Mouse (Mus musculus) adrenal gland, adult 8-10 months (tissue): ENCODE data around the gene Pygo1. TPM values are rescaled to one million over a fixed set of nuclear protein-coding genes. Genes with fewer than 3 reads are reported as not detected.

Source experiments
- DNase-seq: peaks from one replicate; pipeline ENCODE4 v3.0.0; 2022
- total RNA-seq, 4 experiments: library from RNA; stranded (reverse); gene quantifications; 2 replicates each; pipeline ENCODE4 v1.2.4; 2022

Pygo1 gene
- total RNA-seq, 4 experiments from 2014 or later, result 4.8 to 8.4 (median 6.1) TPM

GRCm38 (mm10) chr9:72936301-72936700, 10.9 kb downstream of the Pygo1 start:
- no peak for DNase-seq

GRCm38 (mm10) chr9:72943424-72943823, 18.0 kb downstream of the Pygo1 start:
- no peak for DNase-seq

GRCm38 (mm10) chr9:72944286-72944685, 18.8 kb downstream of the Pygo1 start:
- DNase-seq, result no peak

GRCm38 (mm10) chr9:72947010-72947409, 21.6 kb downstream of the Pygo1 start:
- no peak for DNase-seq

GRCm38 (mm10) chr9:72949572-72949971, 24.1 kb downstream of the Pygo1 start:
- no peak for DNase-seq

- DNase-seq, result no peak
Measured at GRCm38 (mm10) chr9:72954746-72955145, 29.3 kb downstream of the Pygo1 start.

GRCm38 (mm10) chr9:72955546-72955945, 30.1 kb downstream of the Pygo1 start:
- no peak for DNase-seq

- peak; percentile 76 for DNase-seq
Measured at GRCm38 (mm10) chr9:72958521-72959450, 33.3 kb downstream of the Pygo1 start, which contains the start of the genes Dyx1c1 and Gm44503. Gene Dyx1c1 (plus strand): TSS chr9:72958785. Gene Gm44503 (plus strand): TSS chr9:72958852.

- DNase-seq, result no peak
Measured at GRCm38 (mm10) chr9:72961346-72961745, 35.9 kb downstream of the Pygo1 start.

GRCm38 (mm10) chr9:72961959-72962358, 36.5 kb downstream of the Pygo1 start:
- no peak for DNase-seq

GRCm38 (mm10) chr9:72968349-72969061, 43.1 kb downstream of the Pygo1 start:
- peak; percentile 51 for DNase-seq

- no peak for DNase-seq
Measured at GRCm38 (mm10) chr9:72969874-72970273, 44.4 kb downstream of the Pygo1 start.

GRCm38 (mm10) chr9:72972435-72972834, 47.0 kb downstream of the Pygo1 start:
- no peak for DNase-seq

- DNase-seq, result no peak
Measured at GRCm38 (mm10) chr9:72972984-72973383, 47.5 kb downstream of the Pygo1 start.

- DNase-seq, result no peak
Measured at GRCm38 (mm10) chr9:72974734-72975133, 49.3 kb downstream of the Pygo1 start.

- DNase-seq, result no peak
Measured at GRCm38 (mm10) chr9:72975242-72975641, 49.8 kb downstream of the Pygo1 start.

- DNase-seq, result no peak
Measured at GRCm38 (mm10) chr9:72983066-72983465, 57.6 kb downstream of the Pygo1 start.

- peak; percentile 97 for DNase-seq
Measured at GRCm38 (mm10) chr9:72985250-72986220, 60.1 kb downstream of the Pygo1 start, which contains the start of the genes Ccpg1os and Ccpg1. Gene Ccpg1os (minus strand): TSS chr9:72985382. Gene Ccpg1 (plus strand): TSS chr9:72985429.

- DNase-seq, result no peak
Measured at GRCm38 (mm10) chr9:72987703-72988102, 62.3 kb downstream of the Pygo1 start.

GRCm38 (mm10) chr9:72988706-72989105, 63.3 kb downstream of the Pygo1 start:
- no peak for DNase-seq

GRCm38 (mm10) chr9:72991420-72991819, 66.0 kb downstream of the Pygo1 start:
- no peak for DNase-seq

GRCm38 (mm10) chr9:72992576-72992975, 67.1 kb downstream of the Pygo1 start:
- DNase-seq, result peak; percentile 28
